Mouse (Mus musculus) left cerebral cortex, adult 18-20 months (tissue): ENCODE results near the gene Tmem52. TPM values are rescaled to one million over a fixed set of nuclear protein-coding genes. Genes with fewer than 3 reads are reported as not detected.
"Not testable (repeated sequence)": the region's sequence is repeated elsewhere in the genome, so short reads cannot be mapped to it uniquely, and the experiment has no call there.

ENCODE experiments used
- DNase-seq, 2 experiments: peaks; one replicate each; pipeline ENCODE4 v3.0.0; 2021 to 2022; ENCODE audit warnings: low spot score in 2 of 2, mixed read lengths in 1 of 2
- long read RNA-seq, 2 experiments: library from polyadenylated mRNA; stranded (forward); transcript quantifications; one replicate each; pipeline ENCODE4 v2.0.0; 2021
- total RNA-seq, 2 experiments: library from RNA; stranded (reverse); gene quantifications; 2 replicates each; pipeline ENCODE4 v1.2.3; 2021

Tmem52 gene
- 1 to 10 TPM; 1.1 to 1.8 TPM for total RNA-seq
- long read RNA-seq, experiment 1, partial matches to known transcripts: 1 of 4 reads
- long read RNA-seq, experiment 1, other reads (novel, unspliced or antisense): 0 of 4 reads
- long read RNA-seq, experiment 2, partial matches to known transcripts: 0 of 1 reads
- long read RNA-seq, experiment 2, other reads (novel, unspliced or antisense): 0 of 1 reads

- no peak for DNase-seq
Measured at GRCm38 (mm10) chr4:155468952-155469351, at the start of gene Tmem52. TSS of gene Tmem52 (plus strand) at chr4:155469114.

- DNase-seq: no peak
Measured at GRCm38 (mm10) chr4:155420137-155420536, 48.8 kb upstream of the Tmem52 start.

GRCm38 (mm10) chr4:155421412-155422370, 47.2 kb upstream of the Tmem52 start:
- not testable (repeated sequence) for DNase-seq

GRCm38 (mm10) chr4:155423988-155424387, 44.9 kb upstream of the Tmem52 start:
- no peak for DNase-seq

GRCm38 (mm10) chr4:155426272-155426671, 42.6 kb upstream of the Tmem52 start:
- DNase-seq: no peak

- no peak for DNase-seq
Measured at GRCm38 (mm10) chr4:155428442-155428841, 40.5 kb upstream of the Tmem52 start.

GRCm38 (mm10) chr4:155429202-155429601, 39.7 kb upstream of the Tmem52 start:
- no peak for DNase-seq

GRCm38 (mm10) chr4:155432358-155432757, 36.6 kb upstream of the Tmem52 start:
- no peak for DNase-seq

- no peak for DNase-seq
Measured at GRCm38 (mm10) chr4:155433993-155434392, 34.9 kb upstream of the Tmem52 start.

- DNase-seq: no peak
Measured at GRCm38 (mm10) chr4:155442808-155443207, 26.1 kb upstream of the Tmem52 start.

GRCm38 (mm10) chr4:155451597-155451996, 17.3 kb upstream of the Tmem52 start:
- no peak for DNase-seq

GRCm38 (mm10) chr4:155458575-155458974, 10.3 kb upstream of the Tmem52 start:
- DNase-seq: no peak

- DNase-seq: no peak
Measured at GRCm38 (mm10) chr4:155463050-155463449, 5.9 kb upstream of the Tmem52 start.

GRCm38 (mm10) chr4:155463611-155464010, 5.3 kb upstream of the Tmem52 start:
- DNase-seq: no peak

- DNase-seq: no peak
Measured at GRCm38 (mm10) chr4:155464061-155464460, 4.9 kb upstream of the Tmem52 start.

- no peak for DNase-seq
Measured at GRCm38 (mm10) chr4:155465607-155466006, 3.3 kb upstream of the Tmem52 start.

GRCm38 (mm10) chr4:155466080-155466479, 2.8 kb upstream of the Tmem52 start:
- DNase-seq: no peak

- DNase-seq: no peak
Measured at GRCm38 (mm10) chr4:155467237-155468010, 1.5 kb upstream of the Tmem52 start.

- peak in 1 of 2 experiments; percentile 33 for DNase-seq
Measured at GRCm38 (mm10) chr4:155469590-155470262, 812 bp downstream of the Tmem52 start.

- no peak for DNase-seq
Measured at GRCm38 (mm10) chr4:155470263-155470953, 1.5 kb downstream of the Tmem52 start.
